Mouse (Mus musculus): ENCODE data around the gene Ash1l.

The Ash1l gene

DNA sequence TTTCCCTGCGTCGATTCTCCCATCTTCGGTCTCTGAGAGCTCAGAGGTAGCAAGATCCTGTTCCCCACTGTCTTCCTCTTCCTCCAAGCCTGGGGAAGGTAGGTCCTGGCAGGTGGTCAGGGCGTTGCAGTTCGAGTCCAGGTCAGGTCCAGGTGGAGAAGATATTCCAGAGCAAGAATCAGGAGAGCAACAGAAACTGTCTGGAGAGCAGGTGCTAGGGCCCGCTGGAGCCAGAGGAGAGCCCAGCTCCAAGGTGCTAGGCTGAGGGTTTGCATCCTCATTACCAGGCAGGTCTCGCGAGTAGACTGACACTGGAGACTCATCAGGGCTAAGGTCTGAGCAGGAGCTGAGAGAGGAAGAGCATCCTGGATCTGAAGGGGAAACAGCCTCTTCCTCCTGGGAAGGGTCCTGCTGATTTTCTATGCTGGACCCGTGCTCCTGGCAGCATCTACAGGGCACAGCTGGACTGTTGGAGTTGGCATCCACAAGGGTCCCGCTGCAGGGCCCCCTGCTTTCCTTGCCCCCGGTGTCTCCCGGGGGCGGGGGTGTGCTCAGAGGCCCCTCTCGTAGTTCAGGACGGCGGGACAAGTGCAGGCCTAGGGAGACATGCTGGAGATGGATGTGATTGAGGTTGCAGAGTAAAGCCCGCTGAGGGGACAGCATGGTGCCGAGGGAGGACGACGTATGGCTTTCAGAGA is 141.5 kb downstream of the Ash1l start:
- no peak for DNase-seq (ENCODE audit: low spot score)

DNA sequence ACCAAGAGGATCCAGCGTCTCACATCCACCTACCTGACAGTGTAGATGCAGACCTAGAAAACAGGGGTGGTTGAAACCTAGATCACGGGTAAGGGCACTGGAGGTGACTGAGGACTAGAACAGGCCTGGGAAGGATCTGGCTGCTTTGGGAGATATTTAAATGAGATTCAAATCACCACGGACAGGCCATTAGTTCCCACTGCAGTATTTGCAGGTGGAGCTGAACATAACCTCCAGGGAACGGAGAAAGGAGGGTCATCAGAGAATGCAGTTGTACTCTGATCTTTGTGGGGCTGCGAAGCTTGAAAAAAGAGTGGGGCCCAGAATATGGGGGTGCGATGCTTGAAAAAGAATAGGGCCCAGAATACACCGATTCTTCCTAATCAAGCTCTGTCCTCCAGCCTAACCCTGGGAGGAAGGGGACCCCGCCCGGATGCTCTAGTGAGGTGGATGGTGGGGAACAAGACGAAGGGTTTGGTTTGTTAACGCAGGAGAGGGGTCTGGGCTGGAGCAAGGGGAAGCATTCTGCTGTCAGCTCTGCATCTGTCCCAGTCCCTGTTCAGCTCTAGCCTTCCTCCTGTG is 142.2 kb downstream of the Ash1l start:
- DNase-seq (ENCODE audit: low spot score): no peak

DNA sequence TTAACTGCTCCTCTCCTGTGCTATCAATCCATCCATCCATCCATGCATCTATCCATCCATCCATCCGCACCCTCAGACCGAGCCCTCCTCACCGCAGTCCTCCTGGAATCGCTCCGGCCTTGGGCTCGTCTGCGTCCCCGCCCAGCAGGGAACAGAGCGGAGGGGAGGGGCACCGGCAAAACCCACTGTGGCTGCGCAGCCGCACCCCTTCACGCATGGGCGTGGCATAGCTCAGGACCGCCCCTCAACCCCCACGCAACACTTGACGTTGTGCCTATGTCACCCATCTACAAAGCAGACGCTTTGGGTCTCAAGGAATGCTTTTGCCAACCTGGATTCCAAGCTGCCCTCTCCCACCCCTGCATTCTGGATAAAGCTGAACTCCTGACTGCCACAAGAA is 142.8 kb downstream of the Ash1l start, which contains the start of gene Rusc1:
Rusc1 (minus strand) TSS at position 137 of the 400 bp plus-strand sequence.
- peak; percentile 93 for DNase-seq (ENCODE audit: low spot score)

DNA sequence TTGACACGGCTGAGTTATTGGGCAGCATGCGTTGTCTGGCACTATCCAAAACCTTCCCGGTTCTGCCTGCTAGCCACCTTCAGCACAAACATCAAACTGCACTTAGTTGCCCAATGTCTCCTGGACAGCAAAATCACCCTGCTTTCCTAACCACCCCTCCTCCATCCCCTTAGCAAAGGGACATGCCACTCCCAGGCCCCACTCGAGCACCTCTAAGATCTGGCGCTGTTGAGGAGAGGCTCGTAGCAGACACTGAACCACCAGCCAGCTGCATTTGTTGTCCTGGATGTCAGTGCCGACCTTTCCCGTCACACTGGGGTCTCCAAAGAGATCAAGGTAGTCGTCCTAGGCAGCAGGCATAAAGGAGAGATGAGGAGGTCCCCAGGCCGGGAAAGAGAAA is 143.6 kb downstream of the Ash1l start:
- DNase-seq (ENCODE audit: low spot score): no peak

DNA sequence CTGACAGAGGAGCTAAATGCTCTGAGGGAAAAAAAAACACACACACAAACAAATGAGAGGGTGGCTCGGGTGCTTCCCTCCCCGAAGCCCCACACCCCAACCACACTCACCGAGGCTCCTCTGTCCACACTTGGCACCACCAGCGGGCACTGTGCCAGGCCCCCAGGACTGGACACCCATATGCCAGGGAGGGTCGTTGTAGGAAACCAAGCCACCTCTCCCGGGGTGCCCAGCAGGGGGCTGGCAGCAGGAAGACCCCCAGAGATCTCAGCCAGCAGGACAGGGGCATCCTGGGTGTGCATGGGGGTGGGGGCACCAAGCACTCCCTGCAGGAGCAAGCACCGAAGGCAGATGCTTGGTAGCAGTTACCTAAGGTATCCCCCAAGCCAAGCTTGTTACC is 150.4 kb downstream of the Ash1l start, which contains the start of gene Gm43738:
Gm43738 (minus strand) TSS at position 289 of the 400 bp plus-strand sequence.
- peak; percentile 73 for DNase-seq (ENCODE audit: low spot score)

DNA sequence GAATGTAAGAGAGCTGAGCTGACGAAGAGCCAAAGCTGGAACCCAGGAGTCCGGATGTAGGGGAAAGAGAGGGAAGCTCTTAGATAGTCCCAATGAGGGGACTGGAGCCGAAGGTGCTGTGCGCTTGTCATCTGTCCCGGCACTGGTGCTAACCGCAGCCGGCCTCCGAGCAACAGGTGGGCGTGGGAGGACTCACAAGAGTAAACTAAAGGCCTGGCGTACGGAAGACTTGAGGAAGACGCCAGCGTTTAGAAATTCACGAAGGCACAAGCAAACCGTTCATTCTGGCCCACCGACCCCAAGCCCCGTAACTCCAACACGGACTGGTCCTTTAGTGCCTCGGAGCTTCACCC is 151.0 kb downstream of the Ash1l start:
- DNase-seq (ENCODE audit: low spot score): no peak

DNA sequence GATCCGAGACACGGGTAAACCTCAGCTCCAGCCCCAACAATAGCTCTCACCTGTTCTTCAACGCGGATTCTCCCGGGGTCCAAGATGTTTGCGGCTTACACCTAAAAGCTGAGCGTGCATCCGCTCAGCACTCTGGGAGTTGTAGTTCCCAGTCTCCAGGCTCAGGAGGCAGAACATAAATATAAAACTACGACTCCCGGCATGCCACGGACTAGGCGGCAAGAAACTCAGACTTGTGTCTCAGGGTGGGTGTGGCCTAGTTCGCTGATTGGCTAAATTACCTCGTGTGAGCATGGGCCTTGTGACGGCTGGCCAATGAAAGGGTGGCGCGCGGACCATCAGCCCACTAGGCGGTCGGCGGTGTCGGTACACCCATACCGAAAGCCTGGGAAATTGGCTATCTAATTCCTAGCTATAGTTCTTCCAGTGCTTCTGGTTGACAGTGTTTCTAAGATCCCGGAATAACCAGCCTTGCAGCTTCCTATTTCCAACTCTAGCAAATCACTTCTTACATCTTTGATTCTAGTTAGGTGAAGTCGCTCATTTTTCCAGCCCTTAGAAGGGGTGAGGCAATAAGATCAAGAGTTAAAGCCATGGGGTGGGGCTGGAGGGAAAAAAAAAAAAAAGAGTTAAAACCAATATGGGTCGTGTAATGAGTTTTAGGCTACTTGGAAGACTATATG is 151.5 kb downstream of the Ash1l start, which contains the start of gene Fdps:
Fdps (minus strand) TSS at position 148 of the 683 bp plus-strand sequence.
- DNase-seq (ENCODE audit: low spot score): peak; percentile 93

DNA sequence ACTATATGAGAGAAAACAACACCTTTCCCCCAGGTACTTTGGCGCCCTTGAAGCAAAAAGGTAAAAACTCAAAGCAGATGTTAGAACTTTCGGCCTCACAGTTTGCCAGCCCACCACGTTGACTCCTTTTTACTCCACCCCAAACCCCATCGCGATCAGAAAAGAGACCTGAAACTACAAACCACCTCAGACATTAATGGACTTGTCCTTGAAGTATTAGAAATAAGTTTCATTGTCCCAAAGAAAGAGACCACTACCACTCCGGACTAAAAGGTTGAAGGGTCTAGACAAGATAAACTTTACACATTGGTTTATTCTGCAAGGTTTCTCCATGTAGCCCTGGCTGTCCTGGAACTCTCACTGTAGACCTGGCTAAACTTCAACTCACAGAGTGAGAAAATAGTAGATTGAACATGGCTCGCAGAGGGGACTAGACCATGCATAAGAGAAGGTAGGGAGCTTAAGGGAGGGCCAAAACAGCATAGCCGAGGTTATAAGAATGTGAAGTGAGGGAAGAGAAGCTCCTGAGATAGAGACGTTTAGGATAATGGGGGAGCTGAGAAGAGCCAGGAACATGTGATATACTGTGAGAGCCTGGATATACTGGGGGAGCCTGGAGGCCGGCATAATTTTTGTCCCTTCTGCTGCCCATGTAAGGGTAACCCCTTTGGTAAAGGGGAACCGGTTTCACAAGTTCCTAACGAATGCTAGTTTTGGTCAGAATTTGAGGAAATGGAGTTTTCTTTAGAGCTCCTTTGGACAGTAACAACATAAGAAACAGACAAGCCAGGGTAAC is 152.3 kb downstream of the Ash1l start:
- DNase-seq (ENCODE audit: low spot score): no peak

DNA sequence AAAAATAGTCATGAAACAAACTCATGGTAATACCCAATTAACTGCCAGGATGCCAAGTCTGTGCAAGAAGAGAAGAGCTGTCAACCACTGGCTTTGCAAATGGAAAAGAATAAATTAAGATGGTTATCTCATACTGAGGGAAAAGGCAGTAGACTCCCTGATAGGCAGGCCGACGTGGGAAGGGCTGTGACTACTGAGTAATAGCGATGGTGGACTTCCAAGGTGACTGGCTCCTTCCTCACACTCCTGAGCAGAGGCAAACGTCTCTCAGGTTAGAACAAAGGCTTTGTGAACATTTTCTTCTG is 152.8 kb downstream of the Ash1l start:
- no peak for DNase-seq (ENCODE audit: low spot score)

DNA sequence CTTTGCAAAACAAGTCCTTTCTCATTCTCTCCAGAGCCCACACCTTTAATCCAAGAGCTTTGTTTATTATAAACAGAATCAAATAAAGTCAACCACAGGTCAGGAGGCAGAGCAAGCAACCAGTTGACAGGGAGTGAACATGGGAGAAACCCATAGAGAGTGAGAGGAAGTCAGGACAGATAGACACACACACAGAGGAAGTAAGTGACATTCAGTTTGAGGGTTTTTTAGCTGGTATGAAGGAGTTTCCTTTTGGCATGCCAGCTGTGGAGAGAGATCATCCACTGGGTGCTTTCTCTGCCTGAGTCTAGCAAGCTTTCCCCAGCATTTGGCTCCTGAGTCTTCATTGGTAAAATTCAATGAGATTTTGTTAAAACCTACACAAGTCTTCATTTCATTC is 156.5 kb downstream of the Ash1l start:
- DNase-seq (ENCODE audit: low spot score): no peak

DNA sequence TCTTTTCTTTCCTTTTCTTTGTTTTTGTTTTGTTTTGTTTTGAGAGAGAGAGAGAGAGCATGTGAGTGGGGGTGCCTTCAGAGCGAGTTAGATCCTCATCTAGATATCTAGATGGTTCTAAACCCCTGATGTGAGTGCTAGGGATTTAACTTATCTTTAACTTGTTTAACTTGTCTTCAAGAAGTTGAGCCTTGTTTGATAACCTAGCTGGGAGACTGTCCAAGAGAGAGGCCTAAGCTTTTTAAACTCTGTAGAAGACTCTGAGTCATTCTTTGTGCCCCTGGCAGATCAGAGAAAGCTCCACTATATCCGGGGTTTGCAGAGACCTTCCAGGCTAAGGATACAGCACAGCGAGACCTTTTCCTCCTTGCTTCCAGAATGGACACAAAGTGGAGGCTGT is 157.1 kb downstream of the Ash1l start:
- no peak for DNase-seq (ENCODE audit: low spot score)

DNA sequence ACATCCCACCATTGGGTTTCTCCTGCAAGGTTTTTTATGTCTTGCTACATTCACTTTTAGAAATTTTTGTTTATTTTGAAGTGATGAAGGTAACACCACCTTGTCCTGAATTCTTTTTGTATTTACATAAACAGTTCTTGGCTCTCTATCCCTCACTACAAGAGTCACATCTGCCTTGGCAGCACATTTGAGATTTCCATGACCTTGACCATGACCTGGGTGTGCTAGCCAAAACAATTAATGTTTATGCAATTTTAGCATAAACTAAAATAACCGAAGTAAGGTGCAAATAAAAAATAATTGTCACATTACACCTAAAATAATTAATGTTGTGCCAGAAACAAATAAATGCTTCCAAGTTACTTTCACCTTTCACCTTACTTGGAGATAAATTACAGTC is 157.7 kb downstream of the Ash1l start:
- no peak for DNase-seq (ENCODE audit: low spot score)

DNA sequence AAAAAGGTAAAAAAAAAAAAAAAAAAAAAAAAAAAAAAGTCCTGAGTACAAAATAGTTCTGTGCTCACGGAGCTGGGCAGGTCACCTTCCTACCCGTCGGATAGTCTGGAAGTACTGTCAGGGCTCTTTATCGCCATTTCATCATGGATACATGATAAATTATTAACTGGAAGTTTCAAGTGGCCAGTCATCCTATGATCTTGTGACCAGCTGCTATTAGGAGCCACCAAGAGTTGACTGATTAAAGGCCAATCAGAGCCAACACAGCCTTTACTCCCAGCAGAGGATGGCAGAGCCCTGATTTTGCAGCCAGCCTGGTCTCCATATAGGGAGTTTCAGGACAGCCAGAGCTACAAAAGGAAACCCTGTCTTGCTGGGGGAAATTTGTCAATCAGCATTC is 162.6 kb downstream of the Ash1l start:
- no peak for DNase-seq (ENCODE audit: low spot score)

DNA sequence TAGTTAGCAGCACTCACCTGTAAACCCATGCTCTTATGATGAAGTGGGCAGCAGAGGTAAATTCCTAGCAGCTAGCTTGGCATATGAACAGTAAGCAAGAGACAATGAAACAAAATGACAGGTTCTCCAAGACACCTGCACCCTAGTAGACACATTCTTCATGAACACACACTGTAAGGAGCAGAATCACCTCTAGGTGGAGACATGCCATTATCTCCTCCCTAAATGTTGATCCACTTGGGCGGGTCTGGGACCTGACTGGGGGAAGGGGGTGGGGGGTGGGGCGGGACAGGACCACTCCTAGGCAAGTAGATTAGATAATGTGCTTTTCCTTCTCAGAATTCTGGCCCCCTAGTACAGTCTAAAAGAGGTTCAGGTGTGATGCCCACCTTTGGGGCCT is 165.1 kb downstream of the Ash1l start:
- no peak for DNase-seq (ENCODE audit: low spot score)

DNA sequence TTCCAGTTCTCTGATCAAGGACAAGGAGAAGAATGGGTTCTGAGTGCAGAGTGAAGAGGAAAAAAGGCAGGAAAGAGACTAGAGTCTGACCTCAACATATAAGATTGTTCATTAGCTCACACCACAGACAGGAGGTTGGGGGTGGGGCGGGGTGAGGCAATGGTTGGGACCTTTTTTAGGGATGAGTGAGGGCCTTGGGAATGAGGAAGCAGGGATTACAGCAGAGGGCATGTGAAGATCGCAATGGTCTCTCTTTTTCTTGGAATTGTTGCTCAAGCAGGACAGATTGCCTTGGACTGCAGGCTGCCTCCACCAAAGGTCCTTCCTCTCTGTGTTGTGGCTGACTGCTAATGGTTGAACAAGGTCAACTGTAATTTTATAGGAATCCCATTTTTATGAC is 172.9 kb downstream of the Ash1l start:
- DNase-seq (ENCODE audit: low spot score): peak; percentile 66

DNA sequence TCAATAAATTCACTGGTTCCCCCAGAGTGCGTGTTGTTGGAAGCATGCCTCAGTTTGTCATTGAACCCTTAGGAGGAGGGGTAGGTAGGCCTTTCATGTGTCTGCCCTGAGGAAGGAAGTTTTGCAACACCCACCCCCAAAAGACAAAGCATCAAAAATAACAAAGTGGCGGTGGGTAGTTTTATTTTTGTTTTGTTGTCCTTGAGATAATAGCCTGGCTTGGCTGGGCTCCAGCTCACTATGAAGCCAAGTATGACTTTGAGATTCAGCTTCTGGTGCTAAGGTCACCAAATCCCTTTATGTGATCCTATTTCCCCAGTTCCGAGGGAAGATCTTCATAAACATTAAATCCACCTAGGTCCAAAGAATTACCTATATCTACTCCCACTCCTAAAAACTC is 173.8 kb downstream of the Ash1l start:
- DNase-seq (ENCODE audit: low spot score): peak; percentile 59

DNA sequence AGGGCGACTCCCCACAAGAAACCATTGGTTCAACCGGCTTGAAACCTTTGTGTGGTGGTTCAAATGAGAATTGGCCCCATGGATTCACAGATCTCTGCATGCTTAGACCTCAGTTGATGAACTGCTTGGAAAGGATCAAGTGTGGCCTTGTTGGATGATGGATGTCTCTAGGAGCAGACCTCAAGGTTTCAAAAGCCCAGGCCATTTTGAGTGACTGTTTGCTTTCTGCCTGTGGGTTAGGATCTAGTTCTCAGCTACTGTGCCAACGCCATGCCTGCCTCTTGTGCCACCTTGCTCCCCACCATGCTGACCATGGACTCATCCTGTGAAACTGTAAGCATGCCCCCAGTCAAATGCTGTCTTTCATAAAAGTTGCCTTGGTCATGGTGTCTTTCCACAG is 175.6 kb downstream of the Ash1l start:
- DNase-seq (ENCODE audit: low spot score): no peak
